Mouse (Mus musculus) liver, embryonic 15.5 days (tissue): ENCODE measurements at regions not wholly inside any gene's neighbourhood (a gene's known extent, or its start where the extent isn't known, plus 50 kb on each side); places are given as distances from the start of the nearest gene placed in this dataset.

Experiments
- ATAC-seq: fragments of 200-750 bp; cut with Nextera tagmentation; 2 replicates; pipeline ENCODE4 v1.8.0; 2017; ENCODE audit warnings: moderate number of reproducible peaks, mild to moderate bottlenecking, moderate library complexity; ENCODE audit not compliant: insufficient read depth
- H3K27ac ChIP-seq: fragments of 300-500 bp; sonication (generic); replicated peaks from 2 replicates; pipeline ENCODE4 v1.5.1; 2015; ENCODE audit warnings: mild to moderate bottlenecking, inconsistent platforms
- H3K27me3 ChIP-seq: fragments of 300-500 bp; sonication (generic); 2 replicates; pipeline ENCODE4 v1.6.1; 2015; ENCODE audit warnings: mild to moderate bottlenecking, inconsistent platforms
- H3K36me3 ChIP-seq: fragments of 300-500 bp; sonication (generic); replicated peaks from 2 replicates; pipeline ENCODE4 v1.6.1; 2015; ENCODE audit warnings: moderate library complexity, mild to moderate bottlenecking, inconsistent platforms
- H3K4me1 ChIP-seq: fragments of 300-500 bp; sonication (generic); replicated peaks from 2 replicates; pipeline ENCODE4 v1.6.1; 2015; ENCODE audit warnings: inconsistent platforms
- H3K4me2 ChIP-seq: fragments of 300-500 bp; sonication (generic); 2 replicates; pipeline ENCODE4 v1.6.1; 2015; ENCODE audit warnings: moderate library complexity, mild to moderate bottlenecking, inconsistent platforms
- H3K4me3 ChIP-seq: fragments of 300-500 bp; sonication (generic); replicated peaks from 2 replicates; pipeline ENCODE4 v1.5.1; 2015; ENCODE audit warnings: mild to moderate bottlenecking, inconsistent platforms
- H3K9ac ChIP-seq: fragments of 300-500 bp; sonication (generic); 2 replicates; pipeline ENCODE4 v1.6.1; 2015; ENCODE audit warnings: moderate library complexity, mild to moderate bottlenecking, inconsistent platforms
- H3K9me3 ChIP-seq: fragments of 300-500 bp; sonication (generic); replicated peaks from 2 replicates; pipeline ENCODE4 v1.6.1; 2016; ENCODE audit warnings: inconsistent platforms
- WGBS: fragments of 180-500 bp; shearing (Covaris S2); methylation state at CpG from one replicate; pipeline ENCODE4 v1.1.7; 2015; ENCODE audit warnings: mixed read lengths; ENCODE audit not compliant: insufficient replicate concordance; 5-methylcytosine and 5-hydroxymethylcytosine counted together

- Histone ChIP-seq H3K9ac (no peak overlapping the region), H3K27me3 (no peaks in the 10 kb centered on the region), H3K4me1 (no peaks in the 10 kb centered on the region), H3K4me3 (no peak overlapping the region), H3K4me2 (no peak overlapping the region), H3K9me3 (no peaks in the 10 kb centered on the region), H3K36me3 (no peaks in the 10 kb centered on the region), H3K27ac (no peak overlapping the region)
- WGBS, result 68% methylated on average over 3 of the region's 3 CpGs
- no peak for ATAC-seq
These were observed 88.4 kb downstream of the AI593442 start for GRCm38 (mm10) chr9:52591188-52591587.

GRCm38 (mm10) chr9:52574066-52574465 lies 105.5 kb downstream of the AI593442 start:
- Histone ChIP-seq H3K4me1 (no peaks in the 10 kb centered on the region), H3K9ac (no peak overlapping the region), H3K9me3 (no peaks in the 10 kb centered on the region), H3K4me3 (no peak overlapping the region), H3K4me2 (no peak overlapping the region), H3K27me3 (no peaks in the 10 kb centered on the region), H3K36me3 (no peaks in the 10 kb centered on the region), H3K27ac (no peak overlapping the region)
- no peak for ATAC-seq
- 55% methylated on average over 4 of the region's 4 CpGs for WGBS

GRCm38 (mm10) chr9:52551577-52552281 lies 127.9 kb downstream of the AI593442 start:
- no peak for ATAC-seq
- Histone ChIP-seq H3K4me1 (no peaks in the 10 kb centered on the region), H3K27ac (no peak overlapping the region), H3K9me3 (no peaks in the 10 kb centered on the region), H3K4me2 (no peak overlapping the region), H3K9ac (no peak overlapping the region), H3K36me3 (no peaks in the 10 kb centered on the region), H3K27me3 (no peaks in the 10 kb centered on the region), H3K4me3 (no peak overlapping the region)
- WGBS, result 27% methylated on average over 2 of the region's 2 CpGs

GRCm38 (mm10) chr9:52546071-52546470 lies 133.5 kb downstream of the AI593442 start:
- H3K4me1 ChIP-seq, result no peaks in the 10 kb centered on the region
- WGBS, result 57% methylated on average over 2 of the region's 2 CpGs
- no peaks in the 10 kb centered on the region for H3K36me3 ChIP-seq
- no peak overlapping the region for H3K9ac ChIP-seq
- H3K4me2 ChIP-seq, result no peak overlapping the region
- H3K27ac ChIP-seq, result no peak overlapping the region
- no peaks in the 10 kb centered on the region for H3K9me3 ChIP-seq
- no peak overlapping the region for H3K4me3 ChIP-seq
- no peak for ATAC-seq
- no peaks in the 10 kb centered on the region for H3K27me3 ChIP-seq

- Histone ChIP-seq H3K27ac (no peak overlapping the region), H3K9me3 (no peaks in the 10 kb centered on the region), H3K4me3 (no peak overlapping the region), H3K4me2 (no peak overlapping the region), H3K36me3 (no peaks in the 10 kb centered on the region), H3K9ac (no peak overlapping the region), H3K27me3 (no peaks in the 10 kb centered on the region), H3K4me1 (no peaks in the 10 kb centered on the region)
- WGBS, result 40% methylated on average over 3 of the region's 3 CpGs
- no peak for ATAC-seq
These were observed 140.5 kb downstream of the AI593442 start for GRCm38 (mm10) chr9:52539086-52539485.

- Histone ChIP-seq H3K9me3 (no peaks in the 10 kb centered on the region), H3K4me3 (no peak overlapping the region)
- no peak for ATAC-seq
These were observed 150.1 kb downstream of the AI593442 start for GRCm38 (mm10) chr9:52529444-52529915.

GRCm38 (mm10) chr9:52500487-52500886 lies 179.1 kb downstream of the AI593442 start:
- no peak overlapping the region for H3K4me3 ChIP-seq
- H3K9me3 ChIP-seq, result no peaks in the 10 kb centered on the region
- H3K27me3 ChIP-seq, result no peaks in the 10 kb centered on the region
- no peak overlapping the region for H3K4me2 ChIP-seq
- H3K4me1 ChIP-seq, result no peaks in the 10 kb centered on the region
- 63% methylated on average over 3 of the region's 3 CpGs for WGBS
- no peaks in the 10 kb centered on the region for H3K36me3 ChIP-seq
- no peak for ATAC-seq
- no peak overlapping the region for H3K9ac ChIP-seq
- H3K27ac ChIP-seq, result no peak overlapping the region

More at GRCm38 (mm10) chr9:52529444-52529915, 150.1 kb downstream of the AI593442 start:
- no peak overlapping the region for H3K27ac ChIP-seq
- no peak overlapping the region for H3K9ac ChIP-seq
- no peak overlapping the region for H3K4me2 ChIP-seq
- no peaks in the 10 kb centered on the region for H3K4me1 ChIP-seq
- 53% methylated on average over 6 of the region's 6 CpGs for WGBS
- no peaks in the 10 kb centered on the region for H3K27me3 ChIP-seq
- H3K36me3 ChIP-seq, result no peaks in the 10 kb centered on the region

- Histone ChIP-seq H3K4me3 (no peak overlapping the region), H3K27ac (no peak overlapping the region), H3K36me3 (no peaks in the 10 kb centered on the region), H3K9me3 (no peaks in the 10 kb centered on the region), H3K4me2 (no peak overlapping the region), H3K27me3 (no peaks in the 10 kb centered on the region), H3K4me1 (no peaks in the 10 kb centered on the region), H3K9ac (no peak overlapping the region)
- ATAC-seq, result no peak
- WGBS, result 44% methylated on average over 8 of the region's 8 CpGs
These were observed 183.9 kb downstream of the AI593442 start for GRCm38 (mm10) chr9:52495483-52496270.

GRCm38 (mm10) chr9:52492947-52493505 lies 186.6 kb downstream of the AI593442 start:
- 49% methylated on average over 2 of the region's 2 CpGs for WGBS
- ATAC-seq, result no peak

GRCm38 (mm10) chr9:52473555-52474196 lies 205.9 kb downstream of the AI593442 start:
- H3K27ac ChIP-seq, result no peak overlapping the region
- 63% methylated on average over 11 of the region's 11 CpGs for WGBS
- ATAC-seq, result no peak

More at GRCm38 (mm10) chr9:52492947-52493505, 186.6 kb downstream of the AI593442 start:
- Histone ChIP-seq H3K4me3 (no peak overlapping the region), H3K4me1 (no peaks in the 10 kb centered on the region), H3K27ac (no peak overlapping the region), H3K9ac (no peak overlapping the region), H3K36me3 (no peaks in the 10 kb centered on the region), H3K27me3 (no peaks in the 10 kb centered on the region), H3K9me3 (no peaks in the 10 kb centered on the region), H3K4me2 (no peak overlapping the region)

GRCm38 (mm10) chr9:52472859-52473258 lies 206.7 kb downstream of the AI593442 start:
- Histone ChIP-seq H3K27ac (no peak overlapping the region), H3K9me3 (no peaks in the 10 kb centered on the region), H3K4me1 (no peaks in the 10 kb centered on the region), H3K4me2 (no peak overlapping the region), H3K36me3 (no peaks in the 10 kb centered on the region), H3K9ac (no peak overlapping the region), H3K27me3 (no peaks in the 10 kb centered on the region), H3K4me3 (no peak overlapping the region)
- WGBS, result 67% methylated on average over 8 of the region's 8 CpGs
- ATAC-seq, result no peak

More at GRCm38 (mm10) chr9:52473555-52474196, 205.9 kb downstream of the AI593442 start:
- no peak overlapping the region for H3K4me3 ChIP-seq
- H3K36me3 ChIP-seq, result no peaks in the 10 kb centered on the region
- no peaks in the 10 kb centered on the region for H3K9me3 ChIP-seq
- no peaks in the 10 kb centered on the region for H3K27me3 ChIP-seq
- no peaks in the 10 kb centered on the region for H3K4me1 ChIP-seq
- H3K4me2 ChIP-seq, result no peak overlapping the region
- no peak overlapping the region for H3K9ac ChIP-seq
